8 mouse cellular contexts compared by ENCODE assay signal in genomic region chr15:101260387-101260786, GRCm38 (mm10). TPM values are rescaled to one million over a fixed set of nuclear protein-coding genes. Genes with fewer than 3 reads are reported as not detected.
DNase-seq lines count a peak whose midpoint lies in the region; ATAC-seq lines count a peak whose summit lies in the region.
"Had no signal": no experiment of that assay in that cellular context is flagged by ENCODE, and none has a peak within 500 bp of the region (broad histone marks: within the 10 kb centered on the region; RNA-seq: fewer than 3 reads in every experiment).

No protein-coding gene starts in this region.

- intact Hi-C loops in heart, postnatal 25 days (cut with DNase I), result no loop called here

- peaks cover 31% of the 10 kb centered on the region for H3K4me1 ChIP-seq in embryonic facial prominence, embryonic 13.5 days
- peaks cover 46% of the 10 kb centered on the region for H3K4me1 ChIP-seq in limb, embryonic 15.5 days

- no peak overlapping the region for H3K4me3 ChIP-seq in embryonic facial prominence, embryonic 13.5 days
- H3K4me3 ChIP-seq in limb, embryonic 15.5 days, result no peak overlapping the region

- H3K27ac ChIP-seq in embryonic facial prominence, embryonic 13.5 days, result peak overlapping the region; percentile 91
- H3K27ac ChIP-seq in limb, embryonic 15.5 days, result peak overlapping the region; percentile 93

- WGBS in embryonic facial prominence, embryonic 13.5 days, result 44% methylated on average over 10 of the region's 10 CpGs
- 48% methylated on average over 10 of the region's 10 CpGs for WGBS in limb, embryonic 15.5 days

- no peak for ATAC-seq in embryonic facial prominence, embryonic 13.5 days (ENCODE audit: insufficient number of reproducible peaks, insufficient read depth, low FRiP score, low TSS enrichment, low read depth)
- ATAC-seq in limb, embryonic 15.5 days (ENCODE audit: insufficient number of reproducible peaks, low FRiP score, low TSS enrichment, low read depth), result no peak

- no peaks in the 10 kb centered on the region for H3K36me3 ChIP-seq in embryonic facial prominence, embryonic 13.5 days
- H3K36me3 ChIP-seq in limb, embryonic 15.5 days, result no peaks in the 10 kb centered on the region

- 0 out of 2 replicates have a peak overlapping the region, but pooled peaks have one; percentile 23 for H3K9ac ChIP-seq in embryonic facial prominence, embryonic 13.5 days
- H3K9ac ChIP-seq in limb, embryonic 15.5 days, result 0 out of 2 replicates have a peak overlapping the region, but pooled peaks have one; percentile 10

- H3K9me3 ChIP-seq in embryonic facial prominence, embryonic 13.5 days, result no peaks in the 10 kb centered on the region
- no peaks in the 10 kb centered on the region for H3K9me3 ChIP-seq in limb, embryonic 15.5 days

- DNase-seq in adrenal gland, adult 8-10 months, result peak; percentile 74
- peak; percentile 85 for DNase-seq in heart, postnatal 25 days (ENCODE audit: low spot score)
- no peak for DNase-seq in neural tube, embryonic 10.5 days (ENCODE audit: extremely low spot score, low spot score)
- DNase-seq in frontal cortex, postnatal 25 days (ENCODE audit: low spot score in 2 of 2), result no peak
- DNase-seq in urinary bladder, adult 18-20 months (ENCODE audit: low spot score in 2 of 2), result no peak

- no peaks in the 10 kb centered on the region for H3K27me3 ChIP-seq in embryonic facial prominence, embryonic 13.5 days
- no peaks in the 10 kb centered on the region for H3K27me3 ChIP-seq in limb, embryonic 15.5 days

- 0 out of 2 replicates have a peak overlapping the region, but pooled peaks have one; percentile 31 for H3K4me2 ChIP-seq in embryonic facial prominence, embryonic 13.5 days
- H3K4me2 ChIP-seq in limb, embryonic 15.5 days, result no peak overlapping the region

RNA-seq across cellular contexts. Expression of gene Nr4a1, which starts 6.3 kb away (rescaled TPM):
- total RNA-seq in adrenal gland, adult 8-10 months (2022), result 100 to 1,000 TPM in 2 of 4 experiments, 10 to 100 TPM in 2; 42.9 to 895 (median 124) TPM
- polyA plus RNA-seq in embryonic facial prominence, embryonic 13.5 days (2015; fragmentation: Nextera tagmentation; extraction: Ambion mirVana), result 9.1 and 9.5 TPM in 2 replicates
- total RNA-seq in heart, postnatal 25 days (2021), result 1 to 10 TPM; 5.5 to 6.3 TPM
- 14.7 and 18.4 TPM in 2 replicates for polyA plus RNA-seq in limb, embryonic 15.5 days (2015; fragmentation: Nextera tagmentation; extraction: Ambion mirVana)

RNA-seq across cellular contexts. Expression of gene Atg101, which starts 23.7 kb away (rescaled TPM):
- total RNA-seq in adrenal gland, adult 8-10 months (2022), result 10 to 100 TPM; 31.4 to 48.9 (median 37.0) TPM
- 65.9 and 68.4 TPM in 2 replicates for polyA plus RNA-seq in embryonic facial prominence, embryonic 13.5 days (2015; fragmentation: Nextera tagmentation; extraction: Ambion mirVana)
- total RNA-seq in heart, postnatal 25 days (2021), result 10 to 100 TPM; 21.5 to 25.0 TPM
- 69.7 and 69.9 TPM in 2 replicates for polyA plus RNA-seq in limb, embryonic 15.5 days (2015; fragmentation: Nextera tagmentation; extraction: Ambion mirVana)

RNA-seq across cellular contexts. Expression of gene 6030408B16Rik, which starts 32.6 kb away (rescaled TPM):
- under 1 TPM; 0.49 to 0.91 (median 0.71) TPM for total RNA-seq in adrenal gland, adult 8-10 months (2022)
- polyA plus RNA-seq in embryonic facial prominence, embryonic 13.5 days (2015; fragmentation: Nextera tagmentation; extraction: Ambion mirVana), result 0.56 and 0.60 TPM in 2 replicates
- total RNA-seq in heart, postnatal 25 days (2021), result 1 to 10 TPM; 1.3 to 1.5 TPM
- 0.50 and 0.84 TPM in 2 replicates for polyA plus RNA-seq in limb, embryonic 15.5 days (2015; fragmentation: Nextera tagmentation; extraction: Ambion mirVana)
- polyA plus RNA-seq: large intestine, adult 2 months had no signal

RNA-seq across cellular contexts. Expression of gene Grasp, which starts 36.4 kb away (rescaled TPM):
- total RNA-seq in adrenal gland, adult 8-10 months (2022), result 10 to 100 TPM in 3 of 4 experiments, 1 to 10 TPM in 1; 8.8 to 19.6 (median 17.1) TPM
- 7.4 and 8.0 TPM in 2 replicates for polyA plus RNA-seq in embryonic facial prominence, embryonic 13.5 days (2015; fragmentation: Nextera tagmentation; extraction: Ambion mirVana)
- total RNA-seq in heart, postnatal 25 days (2021), result 10 to 100 TPM in 1 of 2 experiments, 1 to 10 TPM in 1; 9.4 to 12.3 TPM
- polyA plus RNA-seq in limb, embryonic 15.5 days (2015; fragmentation: Nextera tagmentation; extraction: Ambion mirVana), result 5.3 and 7.2 TPM in 2 replicates

Comparison
In these comparisons a context has a peak if more than half of its experiments do, and no peak if none do; other contexts are left out.
1. DNase-seq: peak in adrenal gland, adult 8-10 months (single experiment) and heart, postnatal 25 days (single experiment); none in neural tube, embryonic 10.5 days (single experiment), frontal cortex, postnatal 25 days (0 of 2) and urinary bladder, adult 18-20 months (0 of 2).
2. RNA of gene Nr4a1, which starts 6.3 kb away (total RNA-seq): 42.9 to 895 TPM in adrenal gland, adult 8-10 months; 5.5 to 6.3 TPM in heart, postnatal 25 days; every median in the first group is over 4 times any median in the second.